Mouse (Mus musculus) neural tube, embryonic 13.5 days (tissue): ENCODE results near the gene Zscan4-ps1. TPM values are rescaled to one million over a fixed set of nuclear protein-coding genes. Genes with fewer than 3 reads are reported as not detected.
"Not testable (repeated sequence)": the region's sequence is repeated elsewhere in the genome, so short reads cannot be mapped to it uniquely, and the experiment has no call there.

Experiments
- ATAC-seq: fragments of 200-750 bp; cut with Nextera tagmentation; 2 replicates; pipeline ENCODE4 v1.8.0; 2017; ENCODE audit warnings: low read depth, mild to moderate bottlenecking, moderate TSS enrichment, moderate library complexity
- H3K27ac ChIP-seq: fragments of 300-500 bp; sonication (generic); replicated peaks from 2 replicates; pipeline ENCODE4 v1.5.1; 2015; ENCODE audit warnings: moderate library complexity, mild to moderate bottlenecking, inconsistent platforms
- H3K27me3 ChIP-seq: fragments of 300-500 bp; sonication (generic); 2 replicates; pipeline ENCODE4 v1.6.1; 2015; ENCODE audit warnings: mild to moderate bottlenecking, inconsistent platforms
- H3K36me3 ChIP-seq: fragments of 300-500 bp; sonication (generic); 2 replicates; pipeline ENCODE4 v1.6.1; 2015; ENCODE audit warnings: mild to moderate bottlenecking, inconsistent platforms
- H3K4me1 ChIP-seq: fragments of 300-500 bp; sonication (generic); replicated peaks from 2 replicates; pipeline ENCODE4 v1.6.1; 2015; ENCODE audit warnings: inconsistent platforms
- H3K4me2 ChIP-seq: fragments of 300-500 bp; sonication (generic); 2 replicates; pipeline ENCODE4 v1.6.1; 2015; ENCODE audit warnings: inconsistent platforms, mild to moderate bottlenecking, moderate library complexity
- H3K4me3 ChIP-seq: fragments of 300-500 bp; sonication (generic); 2 replicates; pipeline ENCODE4 v1.5.1; 2015; ENCODE audit warnings: mild to moderate bottlenecking, inconsistent platforms
- H3K9ac ChIP-seq: fragments of 300-500 bp; sonication (generic); 2 replicates; pipeline ENCODE4 v1.6.1; 2015; ENCODE audit warnings: moderate library complexity, mild to moderate bottlenecking, inconsistent platforms
- H3K9me3 ChIP-seq: fragments of 300-500 bp; sonication (generic); 2 replicates; pipeline ENCODE4 v1.6.1; 2016; ENCODE audit warnings: inconsistent platforms
- WGBS: fragments of 180-500 bp; shearing (Covaris S2); methylation state at CpG from one replicate; pipeline ENCODE4 v1.1.7; 2015; 5-methylcytosine and 5-hydroxymethylcytosine counted together
- polyA plus RNA-seq: library from polyadenylated mRNA; unstranded; fragments of >200 nt; fragmentation: Nextera tagmentation; extraction: Ambion mirVana; gene quantifications from 2 replicates; pipeline ENCODE4 v1.2.1, GENCODE M21; 2015

Zscan4-ps1 gene
- not detected in 2 replicates for polyA plus RNA-seq

GRCm38 (mm10) chr7:11069591-11069990 is at the start of gene Zscan4-ps1:
Zscan4-ps1 (minus strand) TSS chr7:11069691.
- not testable (repeated sequence) for H3K27ac ChIP-seq, H3K4me1 ChIP-seq, H3K36me3 ChIP-seq, H3K9ac ChIP-seq, H3K4me2 ChIP-seq, H3K27me3 ChIP-seq, ATAC-seq, H3K4me3 ChIP-seq
- 87% methylated on average over 2 of the region's 2 CpGs for WGBS
- peaks cover 11% of the 10 kb centered on the region; the same call in 1 of the 2 replicates for H3K9me3 ChIP-seq

Other genes starting within 250 kb of the Zscan4-ps1 start
- gene Zscan4b, start 164.6 kb downstream of the Zscan4-ps1 start, polyA plus RNA-seq: not detected in 2 replicates
- gene Zscan4c, start 63.9 kb downstream of the Zscan4-ps1 start, polyA plus RNA-seq: not detected in 2 replicates
- not detected in 2 replicates for gene Zscan4d, start 96.5 kb upstream of the Zscan4-ps1 start, polyA plus RNA-seq
- gene Zscan4e, start 241.0 kb upstream of the Zscan4-ps1 start, polyA plus RNA-seq: not detected in 2 replicates